Mouse (Mus musculus) liver, postnatal 0 days (tissue): ENCODE results near the gene Mcur1. TPM values are rescaled to one million over a fixed set of nuclear protein-coding genes. Genes with fewer than 3 reads are reported as not detected.

Experiments used
- ATAC-seq: fragments of 200-750 bp; cut with Nextera tagmentation; 2 replicates; pipeline ENCODE4 v1.8.0; 2017; ENCODE audit warnings: mild to moderate bottlenecking, moderate library complexity
- DNase-seq: peaks from one replicate; pipeline ENCODE4 v3.0.0-alpha.2; 2016
- H3K27ac ChIP-seq: fragments of 300-500 bp; sonication (generic); 2 replicates; pipeline ENCODE4 v1.5.1; 2014; ENCODE audit warnings: antibody characterized with exemption, moderate library complexity, mild to moderate bottlenecking, low read depth
- H3K27me3 ChIP-seq: fragments of 300-500 bp; sonication (generic); 2 replicates; pipeline ENCODE4 v1.6.1; 2014; ENCODE audit warnings: low read length, control low read depth, mixed read lengths; ENCODE audit not compliant: insufficient read depth
- H3K36me3 ChIP-seq: fragments of 300-500 bp; sonication (generic); replicated peaks from 2 replicates; pipeline ENCODE4 v1.6.1; 2014; ENCODE audit warnings: mild to moderate bottlenecking, control low read depth, low read length, moderate library complexity, mixed read lengths; ENCODE audit not compliant: insufficient read depth
- H3K4me1 ChIP-seq: fragments of 300-500 bp; sonication (generic); 2 replicates; pipeline ENCODE4 v1.6.1; 2014; ENCODE audit warnings: antibody characterized with exemption, mild to moderate bottlenecking, control low read depth; ENCODE audit not compliant: insufficient read depth
- H3K4me2 ChIP-seq: fragments of 300-500 bp; sonication (generic); 2 replicates; pipeline ENCODE4 v1.6.1; 2014; ENCODE audit warnings: low read depth, mild to moderate bottlenecking, low read length, moderate library complexity, mixed read lengths
- H3K4me3 ChIP-seq: fragments of 300-500 bp; sonication (generic); 2 replicates; pipeline ENCODE4 v1.5.1; 2014; ENCODE audit warnings: low read depth, low read length
- H3K9ac ChIP-seq: fragments of 300-500 bp; sonication (generic); replicated peaks from 2 replicates; pipeline ENCODE4 v1.6.1; 2014; ENCODE audit warnings: mild to moderate bottlenecking, moderate library complexity
- H3K9me3 ChIP-seq: fragments of 300-500 bp; sonication (generic); 2 replicates; pipeline ENCODE4 v1.6.1; 2016; ENCODE audit warnings: mild to moderate bottlenecking, control low read depth, low read length, mixed read lengths
- CTCF ChIP-seq: sonication (generic); IDR thresholded peaks from 2 replicates; pipeline ENCODE4 v1.5.1; 2016; ENCODE audit warnings: antibody characterized with exemption, low read depth
- EP300 ChIP-seq: IDR thresholded peaks from 2 replicates; pipeline ENCODE4 v1.6.1; 2016; ENCODE audit warnings: antibody characterized with exemption, low read depth, mild to moderate bottlenecking
- WGBS: fragments of 180-500 bp; shearing (Covaris S2); extraction: QIAGEN DNeasy Blood & Tissue Kit; methylation state at CpG from one replicate; pipeline ENCODE4 v1.1.7; 2014; ENCODE audit not compliant: insufficient replicate concordance; 5-methylcytosine and 5-hydroxymethylcytosine counted together
- polyA plus RNA-seq: library from polyadenylated mRNA; unstranded; fragments of >200 nt; fragmentation: Nextera tagmentation; extraction: Ambion mirVana; gene quantifications from 2 replicates; pipeline ENCODE4 v1.2.1, GENCODE M21; 2015

The Mcur1 gene
- polyA plus RNA-seq, 1 experiment from 2014 or later: 8.8 TPM

- Histone ChIP-seq H3K27me3 (no peaks in the 10 kb centered on the region), H3K4me3 (no peak overlapping the region), H3K4me1 (no peaks in the 10 kb centered on the region), H3K36me3 (peaks cover 45% of the 10 kb centered on the region), H3K9me3 (no peaks in the 10 kb centered on the region), H3K9ac (no peak overlapping the region), H3K27ac (0 out of 2 replicates have a peak overlapping the region, but pooled peaks have one; percentile 35), H3K4me2 (no peak overlapping the region)
- WGBS: 61% methylated on average over 7 of the region's 7 CpGs
- ATAC-seq (no peak), DNase-seq (no peak)
- TF ChIP-seq EP300: no peak
- TF ChIP-seq CTCF: no peak
Measured at GRCm38 (mm10) chr13:43549870-43550269, 10.1 kb downstream of the Mcur1 start.

DNA sequence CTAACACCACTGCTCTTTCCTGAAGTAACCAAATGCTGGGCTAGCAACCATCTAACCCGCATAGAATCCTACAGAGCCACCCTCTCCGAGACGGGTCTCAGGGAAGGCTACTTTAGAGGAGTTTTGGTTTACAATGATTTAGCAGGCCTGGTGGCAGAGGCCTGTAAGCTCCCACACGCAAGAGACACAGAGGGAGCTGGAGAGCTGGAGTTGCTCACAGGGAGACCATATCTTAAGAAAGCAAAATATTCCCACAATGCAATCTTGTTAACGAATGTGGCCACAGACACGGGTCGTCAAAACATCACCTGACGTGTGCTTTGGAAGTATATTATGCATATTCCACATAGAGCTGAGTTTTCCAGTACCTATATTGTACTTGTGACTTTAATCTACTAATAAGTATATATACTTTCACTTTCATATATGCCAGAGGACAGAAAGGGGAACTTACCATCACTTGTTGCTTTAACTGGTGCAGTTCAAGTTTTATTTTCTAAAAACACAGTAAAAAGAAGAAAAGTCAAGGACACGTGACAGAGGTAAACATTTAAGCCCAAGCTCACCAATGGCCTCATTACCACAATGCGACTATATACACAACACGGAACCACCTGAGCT is 10.8 kb downstream of the Mcur1 start:
- TF ChIP-seq EP300: no peak
- TF ChIP-seq CTCF: no peak
- WGBS: 70% methylated on average over 11 of the region's 11 CpGs
- no peak for ATAC-seq

DNA sequence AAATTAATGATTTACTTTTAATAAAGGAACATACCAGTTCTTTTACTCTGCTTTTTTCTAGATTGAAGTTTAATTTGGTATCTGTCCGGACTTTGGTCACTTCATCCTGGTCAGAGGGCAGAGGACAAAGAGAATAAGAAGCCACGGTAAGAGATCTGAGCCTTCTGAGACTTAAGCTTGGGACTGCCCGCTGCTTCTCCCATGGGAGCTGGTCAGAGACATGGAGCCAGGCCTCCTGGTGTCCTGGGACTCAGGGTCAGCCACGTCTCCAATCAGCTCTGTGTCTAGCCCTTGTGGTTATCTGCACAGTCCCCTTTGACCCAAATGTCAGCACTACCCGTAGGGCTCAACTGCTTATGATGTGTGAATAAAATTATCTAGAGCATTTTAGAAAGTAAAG is 11.4 kb downstream of the Mcur1 start:
- TF ChIP-seq EP300 (no peak), CTCF (no peak)
- H3K27ac ChIP-seq: no peak overlapping the region
- no peak overlapping the region for H3K4me2 ChIP-seq
- H3K9me3 ChIP-seq: no peaks in the 10 kb centered on the region
- H3K9ac ChIP-seq: no peak overlapping the region
- DNase-seq (no peak), ATAC-seq (no peak)
- 72% methylated on average over 5 of the region's 5 CpGs for WGBS
- no peaks in the 10 kb centered on the region for H3K27me3 ChIP-seq
- no peaks in the 10 kb centered on the region for H3K4me1 ChIP-seq
- no peak overlapping the region for H3K4me3 ChIP-seq
- H3K36me3 ChIP-seq: peaks cover 47% of the 10 kb centered on the region

More for the DNA sequence above, 10.8 kb downstream of the Mcur1 start:
- Histone ChIP-seq H3K9me3 (no peaks in the 10 kb centered on the region), H3K36me3 (peaks cover 43% of the 10 kb centered on the region), H3K27me3 (no peaks in the 10 kb centered on the region), H3K4me1 (no peaks in the 10 kb centered on the region), H3K9ac (no peak overlapping the region), H3K27ac (no peak overlapping the region; the same call in 1 of the 2 replicates), H3K4me3 (no peak overlapping the region), H3K4me2 (no peak overlapping the region)
- DNase-seq: no peak

DNA sequence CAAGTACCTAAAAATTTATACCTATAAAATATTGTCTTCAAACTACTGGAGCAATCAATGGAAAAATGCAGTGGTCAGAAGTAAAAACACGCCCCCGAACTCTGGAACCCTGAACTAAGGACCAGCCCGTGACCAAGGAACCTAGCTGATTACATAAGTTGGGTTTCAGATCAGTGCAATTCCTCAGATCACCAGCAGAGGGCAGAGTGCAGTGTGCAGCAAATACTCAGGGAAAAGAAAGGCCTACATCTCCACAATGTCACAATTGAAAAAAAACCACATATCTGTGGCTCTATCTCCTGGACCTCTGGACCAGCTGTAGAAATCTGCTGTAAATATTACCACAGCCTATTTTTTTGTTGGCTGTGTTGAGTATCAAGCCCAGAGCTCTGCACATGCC is 13.1 kb downstream of the Mcur1 start:
- no peak overlapping the region for H3K27ac ChIP-seq
- H3K4me2 ChIP-seq: no peak overlapping the region
- DNase-seq: peak; percentile 79
- H3K4me3 ChIP-seq: no peak overlapping the region
- TF ChIP-seq EP300 (no peak), CTCF (peak; percentile 97)
- ATAC-seq: 0 out of 2 replicates have a peak, but pooled peaks have one; percentile 21
- no peaks in the 10 kb centered on the region for H3K4me1 ChIP-seq
- no peak overlapping the region for H3K9ac ChIP-seq
- peaks cover 33% of the 10 kb centered on the region for H3K36me3 ChIP-seq
- H3K9me3 ChIP-seq: no peaks in the 10 kb centered on the region
- no peaks in the 10 kb centered on the region for H3K27me3 ChIP-seq
- WGBS: 17% methylated on average over 3 of the region's 3 CpGs

- Histone ChIP-seq H3K27ac (no peak overlapping the region), H3K4me3 (no peak overlapping the region), H3K27me3 (no peaks in the 10 kb centered on the region), H3K9ac (no peak overlapping the region), H3K4me2 (no peak overlapping the region), H3K36me3 (peaks cover 10% of the 10 kb centered on the region), H3K9me3 (no peaks in the 10 kb centered on the region), H3K4me1 (peaks cover 7% of the 10 kb centered on the region; the same call in 1 of the 2 replicates)
- WGBS: 45% methylated on average over 14 of the region's 14 CpGs
- ATAC-seq: no peak
- TF ChIP-seq EP300 (no peak), CTCF (no peak)
- DNase-seq: no peak
Measured at GRCm38 (mm10) chr13:43540205-43540815, 19.7 kb downstream of the Mcur1 start.

- Histone ChIP-seq H3K27me3 (no peaks in the 10 kb centered on the region), H3K36me3 (peaks cover 7% of the 10 kb centered on the region), H3K4me2 (no peak overlapping the region), H3K9ac (no peak overlapping the region), H3K9me3 (no peaks in the 10 kb centered on the region), H3K27ac (no peak overlapping the region), H3K4me1 (peaks cover 10% of the 10 kb centered on the region; the same call in 1 of the 2 replicates), H3K4me3 (no peak overlapping the region)
- no peak for TF ChIP-seq EP300
- no peak for TF ChIP-seq CTCF
- 71% methylated on average over 3 of the region's 3 CpGs for WGBS
- DNase-seq (peak; percentile 48), ATAC-seq (peak; percentile 49; the same call in 1 of the 2 replicates)
Measured at GRCm38 (mm10) chr13:43539409-43539808, 20.6 kb downstream of the Mcur1 start.
